Mouse (Mus musculus) midbrain, postnatal 0 days (tissue): ENCODE measurements around the gene Skor1. TPM values are rescaled to one million over a fixed set of nuclear protein-coding genes. Genes with fewer than 3 reads are reported as not detected.
A peak's percentile ranks its signal among the peaks of the same experiment; 100 is the strongest.

ENCODE experiments used
- ATAC-seq: fragments of 200-750 bp; cut with Nextera tagmentation; 2 replicates; pipeline ENCODE4 v1.8.0; 2017; ENCODE audit warnings: moderate number of reproducible peaks, mild to moderate bottlenecking, moderate TSS enrichment, moderate library complexity; ENCODE audit not compliant: low FRiP score
- DNase-seq: peaks from one replicate; pipeline ENCODE4 v3.0.0-alpha.2; 2015; ENCODE audit warnings: low spot score
- H3K27ac ChIP-seq: fragments of 300-500 bp; sonication (generic); 2 replicates; pipeline ENCODE4 v1.5.1; 2014; ENCODE audit warnings: low read depth, mild to moderate bottlenecking, low read length, mixed read lengths
- H3K27me3 ChIP-seq: fragments of 300-500 bp; sonication (generic); 2 replicates; pipeline ENCODE4 v1.6.1; 2014; ENCODE audit warnings: low read length, control low read depth, mixed read lengths; ENCODE audit not compliant: insufficient read depth
- H3K36me3 ChIP-seq: fragments of 300-500 bp; sonication (generic); 2 replicates; pipeline ENCODE4 v1.6.1; 2014; ENCODE audit warnings: low read length, control low read depth, mixed read lengths; ENCODE audit not compliant: insufficient read depth
- H3K4me1 ChIP-seq: fragments of 300-500 bp; sonication (generic); 2 replicates; pipeline ENCODE4 v1.6.1; 2014; ENCODE audit warnings: mild to moderate bottlenecking, control low read depth, antibody characterized with exemption, low read length, mixed read lengths; ENCODE audit not compliant: insufficient read depth
- H3K4me2 ChIP-seq: fragments of 300-500 bp; sonication (generic); 2 replicates; pipeline ENCODE4 v1.6.1; 2014; ENCODE audit warnings: low read depth, mild to moderate bottlenecking, low read length, mixed read lengths; ENCODE audit not compliant: poor library complexity, severe bottlenecking
- H3K4me3 ChIP-seq: fragments of 300-500 bp; sonication (generic); 2 replicates; pipeline ENCODE4 v1.5.1; 2014; ENCODE audit warnings: low read depth, mild to moderate bottlenecking, low read length, moderate library complexity
- H3K9ac ChIP-seq: fragments of 300-500 bp; sonication (generic); replicated peaks from 2 replicates; pipeline ENCODE4 v1.6.1; 2014; ENCODE audit warnings: mild to moderate bottlenecking, low read length, moderate library complexity, mixed read lengths; ENCODE audit not compliant: poor library complexity, severe bottlenecking
- H3K9me3 ChIP-seq: fragments of 300-500 bp; sonication (generic); 2 replicates; pipeline ENCODE4 v1.6.1; 2016; ENCODE audit warnings: low read length, control low read depth
- CTCF ChIP-seq: IDR thresholded peaks from 2 replicates; pipeline ENCODE4 v1.5.1; 2016; ENCODE audit warnings: antibody characterized with exemption, mild to moderate bottlenecking
- WGBS: fragments of 180-500 bp; shearing (Covaris S2); extraction: QIAGEN DNeasy Blood & Tissue Kit; methylation state at CpG from one replicate; pipeline ENCODE4 v1.1.7; 2014; 5-methylcytosine and 5-hydroxymethylcytosine counted together
- polyA plus RNA-seq: library from polyadenylated mRNA; unstranded; fragments of >200 nt; fragmentation: Nextera tagmentation; extraction: Ambion mirVana; gene quantifications from 2 replicates; pipeline ENCODE4 v1.2.1, GENCODE M21; 2015
- total RNA-seq: library from RNA; depleted of rRNA; stranded (reverse); fragments of >200 nt; gene quantifications from 2 replicates; pipeline ENCODE4 v1.2.3, GENCODE M21; 2014

Gene Skor1
- total and polyA plus RNA-seq, 2 experiments from 2014 or later, result 0.26 to 5.5 TPM

- peaks cover 77% of the 10 kb centered on the region for H3K27me3 ChIP-seq
- peak overlapping the region; percentile 12; the same call in 1 of the 2 replicates for H3K4me2 ChIP-seq
- no peak overlapping the region for H3K27ac ChIP-seq
- no peaks in the 10 kb centered on the region for H3K9me3 ChIP-seq
- DNase-seq (no peak), ATAC-seq (no peak)
- peak overlapping the region; percentile 12; the same call in 1 of the 2 replicates for H3K4me3 ChIP-seq
- TF ChIP-seq CTCF, result no peak
- WGBS, result under 1% methylated on average over 20 of the region's 20 CpGs
- no peak overlapping the region for H3K9ac ChIP-seq
- 0 out of 2 replicates have a peak, but pooled peaks cover 4% of the 10 kb centered on the region for H3K4me1 ChIP-seq
- no peaks in the 10 kb centered on the region; the same call in 1 of the 2 replicates for H3K36me3 ChIP-seq
Observed at GRCm38 (mm10) chr9:63146856-63147274, 1.9 kb downstream of the Skor1 start.

- no peak for DNase-seq
- 0 out of 2 replicates have a peak, but pooled peaks cover 4% of the 10 kb centered on the region for H3K4me1 ChIP-seq
- no peaks in the 10 kb centered on the region; the same call in 1 of the 2 replicates for H3K36me3 ChIP-seq
- no peaks in the 10 kb centered on the region for H3K9me3 ChIP-seq
- no peak for TF ChIP-seq CTCF
- H3K27ac ChIP-seq, result no peak overlapping the region
- H3K27me3 ChIP-seq, result peaks cover 77% of the 10 kb centered on the region
- WGBS, result under 1% methylated on average over 46 of the region's 46 CpGs
- peak overlapping the region; percentile 12; the same call in 1 of the 2 replicates for H3K4me3 ChIP-seq
- no peak overlapping the region for H3K9ac ChIP-seq
- ATAC-seq, result no peak
- H3K4me2 ChIP-seq, result peak overlapping the region; percentile 12; the same call in 1 of the 2 replicates
Observed at GRCm38 (mm10) chr9:63146126-63146855, 2.5 kb downstream of the Skor1 start.

DNA sequence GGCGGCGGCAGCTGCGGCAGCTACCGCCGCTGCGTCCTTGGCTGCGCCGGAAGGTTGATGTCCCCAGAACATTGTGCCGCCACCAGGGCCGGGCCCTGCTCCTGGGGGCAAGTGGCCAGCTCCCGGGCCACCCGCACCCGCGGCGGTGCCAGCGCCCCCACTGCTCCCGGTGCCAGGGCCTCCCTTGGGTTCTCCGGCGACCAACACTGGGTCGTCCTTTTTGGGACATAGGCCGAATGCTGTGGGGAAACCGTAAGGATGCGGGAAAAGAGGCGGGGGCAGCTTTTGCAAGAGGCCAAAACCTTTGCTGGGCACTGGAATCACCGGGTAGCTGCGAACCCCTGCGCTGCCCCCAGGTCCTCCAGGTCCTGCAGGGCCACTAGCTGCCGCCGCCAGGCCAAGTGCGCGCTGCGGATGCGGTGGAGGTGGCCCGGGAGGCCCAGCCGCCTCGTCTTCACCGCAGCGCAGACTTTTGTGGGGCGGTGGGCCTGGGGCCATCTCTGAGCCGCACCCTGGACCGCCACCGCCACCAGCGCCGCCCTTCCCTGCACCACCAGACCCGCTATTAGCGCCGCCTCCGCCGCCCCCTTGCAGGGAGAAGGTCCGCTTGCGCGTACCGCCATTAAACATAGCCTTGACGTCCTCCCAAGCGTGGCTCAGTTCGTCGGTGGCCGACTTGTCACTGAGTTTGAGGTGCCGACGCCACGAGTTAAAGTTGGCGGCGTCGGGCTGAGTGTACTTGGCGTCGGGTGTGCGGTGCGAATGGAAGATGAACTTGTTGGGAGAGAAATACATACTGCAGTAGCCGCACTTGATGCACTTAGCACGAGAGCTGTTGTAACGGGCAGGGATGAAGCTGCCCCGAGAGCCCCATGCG lies 3.3 kb downstream of the Skor1 start:
- Histone ChIP-seq H3K27me3 (peaks cover 75% of the 10 kb centered on the region), H3K9me3 (no peaks in the 10 kb centered on the region), H3K27ac (no peak overlapping the region), H3K36me3 (no peaks in the 10 kb centered on the region; the same call in 1 of the 2 replicates), H3K4me3 (peak overlapping the region; percentile 15; the same call in 1 of the 2 replicates), H3K9ac (no peak overlapping the region), H3K4me1 (0 out of 2 replicates have a peak, but pooled peaks cover 4% of the 10 kb centered on the region), H3K4me2 (0 out of 2 replicates have a peak overlapping the region, but pooled peaks have one; percentile 12)
- no peak for TF ChIP-seq CTCF
- WGBS, result 1% methylated on average over 57 of the region's 73 CpGs
- DNase-seq (no peak), ATAC-seq (no peak)

GRCm38 (mm10) chr9:63144502-63145248 lies 4.1 kb downstream of the Skor1 start:
- 1% methylated on average over 71 of the region's 80 CpGs for WGBS
- Histone ChIP-seq H3K27me3 (peaks cover 81% of the 10 kb centered on the region), H3K9ac (no peak overlapping the region), H3K27ac (no peak overlapping the region), H3K4me2 (0 out of 2 replicates have a peak overlapping the region, but pooled peaks have one; percentile 12), H3K4me1 (0 out of 2 replicates have a peak, but pooled peaks cover 4% of the 10 kb centered on the region), H3K36me3 (no peaks in the 10 kb centered on the region; the same call in 1 of the 2 replicates), H3K9me3 (no peaks in the 10 kb centered on the region), H3K4me3 (peak overlapping the region; percentile 15; the same call in 1 of the 2 replicates)
- ATAC-seq, result no peak
- no peak for DNase-seq
- no peak for TF ChIP-seq CTCF
